Mouse (Mus musculus): ENCODE measurements around the gene Tmem179. TPM values are rescaled to one million over a fixed set of nuclear protein-coding genes. Genes with fewer than 3 reads are reported as not detected.
A peak's percentile ranks its signal among the peaks of the same experiment; 100 is the strongest.

Gene Tmem179
- total RNA-seq, 4 experiments from 2014 or later: not detected

- no peak for DNase-seq (ENCODE audit: low spot score)
Measured at GRCm38 (mm10) chr12:112463750-112464444, 52.6 kb downstream of the Tmem179 start.

GRCm38 (mm10) chr12:112463209-112463608, 53.3 kb downstream of the Tmem179 start:
- no peak for DNase-seq (ENCODE audit: low spot score)

GRCm38 (mm10) chr12:112462423-112462822, 54.1 kb downstream of the Tmem179 start:
- DNase-seq (ENCODE audit: low spot score): no peak

GRCm38 (mm10) chr12:112457839-112458238, 58.7 kb downstream of the Tmem179 start:
- no peak for DNase-seq (ENCODE audit: low spot score)

- peak; percentile 61 for DNase-seq (ENCODE audit: low spot score)
Measured at GRCm38 (mm10) chr12:112456144-112456713, 60.3 kb downstream of the Tmem179 start.

- DNase-seq (ENCODE audit: low spot score): no peak
Measured at GRCm38 (mm10) chr12:112451826-112452225, 64.7 kb downstream of the Tmem179 start.

GRCm38 (mm10) chr12:112451381-112451780, 65.2 kb downstream of the Tmem179 start:
- no peak for DNase-seq (ENCODE audit: low spot score)

- DNase-seq (ENCODE audit: low spot score): peak; percentile 11
Measured at GRCm38 (mm10) chr12:112450883-112451282, 65.7 kb downstream of the Tmem179 start.

Other genes starting within 250 kb of the Tmem179 start
- gene A530016L24Rik, start 27.3 kb downstream of the Tmem179 start, total RNA-seq (2022): 10 to 100 TPM; 31.2 to 50.5 (median 38.0) TPM
- gene Inf2, start 72.0 kb upstream of the Tmem179 start, total RNA-seq (2022): 10 to 100 TPM; 14.7 to 19.5 (median 17.7) TPM
- gene Adssl1, start 103.3 kb upstream of the Tmem179 start, total RNA-seq (2022): 100 to 1,000 TPM; 184 to 207 (median 193) TPM
- gene Siva1, start 127.9 kb upstream of the Tmem179 start, total RNA-seq (2022): 10 to 100 TPM; 28.3 to 35.2 (median 30.0) TPM
- gene Akt1, start 158.1 kb upstream of the Tmem179 start, total RNA-seq (2022): 100 to 1,000 TPM; 161 to 195 (median 179) TPM
- 1 to 10 TPM; 4.0 to 5.5 (median 4.9) TPM for gene Zbtb42, start 162.1 kb upstream of the Tmem179 start, total RNA-seq (2022)
- gene Cep170b, start 203.7 kb upstream of the Tmem179 start, total RNA-seq (2022): 10 to 100 TPM; 12.3 to 14.7 (median 13.4) TPM
- gene Pld4, start 243.9 kb upstream of the Tmem179 start, total RNA-seq (2022): 1 to 10 TPM; 3.4 to 8.1 (median 4.3) TPM

All from heart, adult 8-10 months (tissue).